Mouse (Mus musculus) lung, adult 2 months (tissue): ENCODE results near the gene Selenof.

Source experiments
- CTCF ChIP-seq: fragments of 200-500 bp; IDR thresholded peaks from 2 replicates; pipeline ENCODE4 v1.5.1; 2011; ENCODE audit warnings: mild to moderate bottlenecking, low read length, control low read depth; ENCODE audit not compliant: insufficient read depth
- POLR2A ChIP-seq: fragments of 200-500 bp; IDR thresholded peaks from 2 replicates; pipeline ENCODE4 v1.6.1; 2011; ENCODE audit warnings: low read depth, mild to moderate bottlenecking, control low read depth, low read length, borderline replicate concordance; ENCODE audit errors: extremely low read depth

GRCm38 (mm10) chr3:144582306-144582705 lies 12.2 kb downstream of the Selenof start:
- TF ChIP-seq POLR2A (no peak), CTCF (no peak)
